10 mouse cellular contexts compared by ENCODE assay signal in genomic region chr14:50871284-50871683, GRCm38 (mm10). TPM values are rescaled to one million over a fixed set of nuclear protein-coding genes. Genes with fewer than 3 reads are reported as not detected.
DNase-seq lines count a peak whose midpoint lies in the region; ATAC-seq and TF ChIP-seq lines count a peak whose summit lies in the region.
"Had no signal": no experiment of that assay in that cellular context is flagged by ENCODE, and none has a peak within 500 bp of the region (broad histone marks: within the 10 kb centered on the region; RNA-seq: fewer than 3 reads in every experiment).

No protein-coding gene starts in this region.

- no peaks in the 10 kb centered on the region for H3K27me3 ChIP-seq in kidney, embryonic 14.5 days (ENCODE audit: control insufficient read depth, insufficient read depth, low read length)
- no peaks in the 10 kb centered on the region for H3K27me3 ChIP-seq in MEL (ENCODE audit: control insufficient read depth in 1 of 2, insufficient read depth in 2 of 2, low read length in 2 of 2)
- no peaks in the 10 kb centered on the region for H3K27me3 ChIP-seq in midbrain, postnatal 0 days (ENCODE audit: insufficient read depth, low read length)

- peak overlapping the region; percentile 59; the same call in 1 of the 2 replicates for H3K4me2 ChIP-seq in kidney, embryonic 14.5 days (replicated peaks; ENCODE audit: low read depth, low read length)
- H3K4me2 ChIP-seq in midbrain, postnatal 0 days (ENCODE audit: low read depth, low read length, poor library complexity, severe bottlenecking), result peak overlapping the region; percentile 74; the same call in 1 of the 2 replicates

- no peak for TF ChIP-seq EP300 in MEL (IDR thresholded peaks at IDR 0.05; ENCODE audit: low read depth in 1 of 2, low read length in 2 of 2)

- no peak for TF ChIP-seq POLR2A in MEL (IDR thresholded peaks at IDR 0.05; ENCODE audit: control insufficient read depth in 1 of 2, insufficient read depth in 1 of 2, low read depth in 1 of 2, low read length in 2 of 2, poor library complexity in 1 of 2)

- H3K4me1 ChIP-seq in kidney, embryonic 14.5 days (ENCODE audit: control insufficient read depth, insufficient read depth, low read length), result no peaks in the 10 kb centered on the region
- peaks cover 0 to 6% of the 10 kb centered on the region in 2 experiments; a peak in 1 of 4 replicates for H3K4me1 ChIP-seq in MEL (ENCODE audit: control insufficient read depth in 1 of 2, insufficient read depth in 2 of 2, low read length in 2 of 2)
- H3K4me1 ChIP-seq in midbrain, postnatal 0 days (ENCODE audit: insufficient read depth, low read length), result no peaks in the 10 kb centered on the region

- peak; percentile 19 for DNase-seq in cerebellum, adult 9-10 months
- DNase-seq in cerebellum, adult 11-12 months, result no peak
- no peak for DNase-seq in kidney, adult 11 months
- DNase-seq in MEL (ENCODE audit: low read depth, low spot score), result peak; percentile 28
- DNase-seq in midbrain, postnatal 0 days (ENCODE audit: low spot score), result no peak
- no peak for DNase-seq in left cerebral cortex, postnatal 14 days (ENCODE audit: low spot score in 2 of 2)
- DNase-seq: gastrocnemius, postnatal 36 days had no signal

- H3K9ac ChIP-seq in kidney, embryonic 14.5 days (ENCODE audit: low read depth, low read length), result no peak overlapping the region
- H3K9ac ChIP-seq in MEL (ENCODE audit: control insufficient read depth, low read depth, low read length, poor library complexity, severe bottlenecking), result no peak overlapping the region
- no peak overlapping the region for H3K9ac ChIP-seq in midbrain, postnatal 0 days (replicated peaks; ENCODE audit: low read length, poor library complexity, severe bottlenecking)

- TF ChIP-seq RAD21 in MEL (IDR thresholded peaks at IDR 0.05; ENCODE audit: low read depth, low read length), result peak; percentile 21

- H3K36me3 ChIP-seq in kidney, embryonic 14.5 days (ENCODE audit: control insufficient read depth, insufficient read depth, low read length), result no peaks in the 10 kb centered on the region
- H3K36me3 ChIP-seq in MEL (ENCODE audit: control insufficient read depth in 1 of 2, insufficient read depth in 2 of 2, low read length in 2 of 2), result peaks cover 0 to 2% of the 10 kb centered on the region in 2 experiments; a peak in 1 of 4 replicates
- H3K36me3 ChIP-seq in midbrain, postnatal 0 days (ENCODE audit: insufficient read depth, low read length), result no peaks in the 10 kb centered on the region

- no peaks in the 10 kb centered on the region for H3K9me3 ChIP-seq in kidney, embryonic 14.5 days (ENCODE audit: control insufficient read depth, low read length)
- H3K9me3 ChIP-seq in MEL (replicated peaks; ENCODE audit: insufficient read depth, low read length), result no peaks in the 10 kb centered on the region
- H3K9me3 ChIP-seq in midbrain, postnatal 0 days (ENCODE audit: low read length), result no peaks in the 10 kb centered on the region

- TF ChIP-seq CTCF in MEL (IDR thresholded peaks at IDR 0.05 in 2 of 3, conservative IDR thresholded peaks at IDR 0.05 in 1 of 3; ENCODE audit: control insufficient read depth in 1 of 3, insufficient read depth in 1 of 3, low read depth in 2 of 3, low read length in 3 of 3, poor library complexity in 1 of 3, severe bottlenecking in 1 of 3), result peak in 2 of 3 experiments; percentile 18 to 25; a peak in 2 of 6 replicates
- no peak for TF ChIP-seq CTCF in midbrain, postnatal 0 days (IDR thresholded peaks at IDR 0.05)

- H3K79me2 ChIP-seq in MEL (ENCODE audit: control insufficient read depth, insufficient read depth, low read length, poor library complexity), result peaks cover 1% of the 10 kb centered on the region; the same call in 1 of the 2 replicates

- H3K27ac ChIP-seq in kidney, embryonic 14.5 days (ENCODE audit: low read depth, low read length), result no peak overlapping the region
- no peak overlapping the region for H3K27ac ChIP-seq in MEL (ENCODE audit: control insufficient read depth, low read depth, low read length)
- H3K27ac ChIP-seq in midbrain, postnatal 0 days (ENCODE audit: low read depth, low read length), result no peak overlapping the region

- WGBS in kidney, embryonic 14.5 days, result 94% methylated on average over 2 of the region's 2 CpGs
- WGBS in midbrain, postnatal 0 days, result 94% methylated on average over 2 of the region's 2 CpGs

- intact Hi-C loops in left cerebral cortex, postnatal 14 days (cut with DNase I), result no loop called here

- H3K4me3 ChIP-seq in kidney, embryonic 14.5 days (ENCODE audit: low read length), result no peak overlapping the region
- H3K4me3 ChIP-seq in MEL (ENCODE audit: control insufficient read depth in 1 of 2, insufficient read depth in 1 of 2, low read depth in 2 of 2, low read length in 2 of 2), result no peak overlapping the region
- peak overlapping the region; percentile 48; the same call in 1 of the 2 replicates for H3K4me3 ChIP-seq in midbrain, postnatal 0 days (ENCODE audit: low read depth, low read length)

- ATAC-seq in kidney, embryonic 14.5 days (ENCODE audit: low FRiP score, low TSS enrichment), result no peak
- ATAC-seq in midbrain, postnatal 0 days (ENCODE audit: low FRiP score), result no peak
- ATAC-seq in megakaryocyte progenitor cell, adult 5-6 weeks (replicated peaks; ENCODE audit: poor library complexity), result no peak

TF ChIP-seq in MEL, 35 proteins besides CTCF, POLR2A, EP300 and RAD21 (continues in another document):
- no peak for TF ChIP-seq E2F4 (IDR thresholded peaks at IDR 0.05; ENCODE audit: borderline replicate concordance, low read depth, low read length)
- no peak for TF ChIP-seq TAL1 (IDR thresholded peaks at IDR 0.05; ENCODE audit: low read length)
- no peak for TF ChIP-seq USF1 (IDR thresholded peaks at IDR 0.05; ENCODE audit: low read depth, low read length)
- no peak for TF ChIP-seq MYB (IDR thresholded peaks at IDR 0.05; ENCODE audit: low read depth, low read length)
- no peak for TF ChIP-seq MXI1 (IDR thresholded peaks at IDR 0.05; ENCODE audit: low read depth, low read length)
- no peak for TF ChIP-seq UBTF (IDR thresholded peaks at IDR 0.05; ENCODE audit: borderline replicate concordance, insufficient read depth, low read depth, low read length)
- no peak for TF ChIP-seq SIN3A (IDR thresholded peaks at IDR 0.05; ENCODE audit: low read length)

RNA-seq across cellular contexts. Expression of gene Tep1, which starts 0.9 kb away (rescaled TPM):
- polyA plus RNA-seq in kidney, embryonic 14.5 days (2014; fragmentation: Nextera tagmentation; extraction: Ambion mirVana), result 10.3 and 10.6 TPM in 2 replicates
- 19.5 and 36.8 TPM in 2 replicates for total RNA-seq in MEL (2012; rRNA removed)
- polyA plus RNA-seq in MEL (2012; ENCODE audit: insufficient read depth in 1 of 2, insufficient read length in 2 of 2, low read depth in 1 of 2, low replicate concordance in 2 of 2, missing spikeins in 1 of 2), result 10 to 100 TPM in 1 of 2 experiments, not detected in 1; 13.7 TPM
- total RNA-seq in midbrain, postnatal 0 days (2014; rRNA removed), result 4.9 and 7.2 TPM in 2 replicates
- polyA plus RNA-seq in midbrain, postnatal 0 days (2015; fragmentation: Nextera tagmentation; extraction: Ambion mirVana), result 1.9 and 2.2 TPM in 2 replicates
- 32.3 and 37.7 TPM in 2 replicates for total RNA-seq in megakaryocyte progenitor cell, adult 5-6 weeks (2015)
- 8.4 and 21.0 TPM in 2 replicates for total RNA-seq in megakaryocyte progenitor cell, adult 5-6 weeks (2017)
- 1 to 10 TPM; 2.2 to 2.6 TPM for total RNA-seq in left cerebral cortex, postnatal 14 days (2021)

RNA-seq across cellular contexts. Expression of gene Klhl33, which starts 26.0 kb away (rescaled TPM):
- 0.11 and 0.20 TPM in 2 replicates for polyA plus RNA-seq in kidney, embryonic 14.5 days (2014; fragmentation: Nextera tagmentation; extraction: Ambion mirVana)
- not detected in 2 replicates for total RNA-seq in MEL (2012; rRNA removed)
- polyA plus RNA-seq in MEL (2012; ENCODE audit: insufficient read depth in 1 of 2, insufficient read length in 2 of 2, low read depth in 1 of 2, low replicate concordance in 2 of 2, missing spikeins in 1 of 2), result under 1 TPM in 1 of 2 experiments, not detected in 1; 0.01 TPM
- 3.8 and 5.0 TPM in 2 replicates for total RNA-seq in midbrain, postnatal 0 days (2014; rRNA removed)
- polyA plus RNA-seq in midbrain, postnatal 0 days (2015; fragmentation: Nextera tagmentation; extraction: Ambion mirVana), result 2.4 and 2.9 TPM in 2 replicates
- total RNA-seq in megakaryocyte progenitor cell, adult 5-6 weeks (2015), result 0.10 TPM in 1 of 2 replicates, not detected in the other
- 0.25 and 0.37 TPM in 2 replicates for total RNA-seq in megakaryocyte progenitor cell, adult 5-6 weeks (2017)
- total RNA-seq in left cerebral cortex, postnatal 14 days (2021), result 1 to 10 TPM; 2.0 to 2.9 TPM
- total RNA-seq: megakaryocyte-erythroid progenitor cell, adult 5-6 weeks had no signal

RNA-seq across cellular contexts. Expression of gene Osgep, which starts 53.4 kb away (rescaled TPM):
- polyA plus RNA-seq in kidney, embryonic 14.5 days (2014; fragmentation: Nextera tagmentation; extraction: Ambion mirVana), result 168 and 198 TPM in 2 replicates
- total RNA-seq in MEL (2012; rRNA removed), result 28.0 and 29.6 TPM in 2 replicates
- polyA plus RNA-seq in MEL (2012; ENCODE audit: insufficient read depth in 1 of 2, insufficient read length in 2 of 2, low read depth in 1 of 2, low replicate concordance in 2 of 2, missing spikeins in 1 of 2), result 10 to 100 TPM in 1 of 2 experiments, not detected in 1; 45.1 TPM
- 43.7 and 83.3 TPM in 2 replicates for total RNA-seq in midbrain, postnatal 0 days (2014; rRNA removed)
- 64.9 and 70.4 TPM in 2 replicates for polyA plus RNA-seq in midbrain, postnatal 0 days (2015; fragmentation: Nextera tagmentation; extraction: Ambion mirVana)
- 116 and 117 TPM in 2 replicates for total RNA-seq in megakaryocyte progenitor cell, adult 5-6 weeks (2015)
- 117 and 125 TPM in 2 replicates for total RNA-seq in megakaryocyte progenitor cell, adult 5-6 weeks (2017)
- 10 to 100 TPM; 35.1 to 39.7 TPM for total RNA-seq in left cerebral cortex, postnatal 14 days (2021)

RNA-seq across cellular contexts. Expression of gene Apex1, which starts 53.5 kb away (rescaled TPM):
- polyA plus RNA-seq in kidney, embryonic 14.5 days (2014; fragmentation: Nextera tagmentation; extraction: Ambion mirVana), result 354 and 419 TPM in 2 replicates
- 123 and 129 TPM in 2 replicates for total RNA-seq in MEL (2012; rRNA removed)
- polyA plus RNA-seq in MEL (2012; ENCODE audit: insufficient read depth in 1 of 2, insufficient read length in 2 of 2, low read depth in 1 of 2, low replicate concordance in 2 of 2, missing spikeins in 1 of 2), result 100 to 1,000 TPM in 1 of 2 experiments, not detected in 1; 155 TPM
- 79.9 and 84.1 TPM in 2 replicates for total RNA-seq in midbrain, postnatal 0 days (2014; rRNA removed)
- polyA plus RNA-seq in midbrain, postnatal 0 days (2015; fragmentation: Nextera tagmentation; extraction: Ambion mirVana), result 150 and 162 TPM in 2 replicates
- 246 and 285 TPM in 2 replicates for total RNA-seq in megakaryocyte progenitor cell, adult 5-6 weeks (2015)
- total RNA-seq in megakaryocyte progenitor cell, adult 5-6 weeks (2017), result 189 and 223 TPM in 2 replicates
- total RNA-seq in left cerebral cortex, postnatal 14 days (2021), result 10 to 100 TPM; 57.7 to 61.1 TPM

RNA-seq across cellular contexts. Expression of gene Pip4p1, which starts 59.4 kb away (rescaled TPM):
- polyA plus RNA-seq in kidney, embryonic 14.5 days (2014; fragmentation: Nextera tagmentation; extraction: Ambion mirVana), result 40.1 and 63.0 TPM in 2 replicates
- total RNA-seq in MEL (2012; rRNA removed), result 10.5 and 12.2 TPM in 2 replicates
- 10 to 100 TPM in 1 of 2 experiments, not detected in 1; 21.6 TPM for polyA plus RNA-seq in MEL (2012; ENCODE audit: insufficient read depth in 1 of 2, insufficient read length in 2 of 2, low read depth in 1 of 2, low replicate concordance in 2 of 2, missing spikeins in 1 of 2)
- 65.4 and 105 TPM in 2 replicates for total RNA-seq in midbrain, postnatal 0 days (2014; rRNA removed)
- polyA plus RNA-seq in midbrain, postnatal 0 days (2015; fragmentation: Nextera tagmentation; extraction: Ambion mirVana), result 98.4 and 99.4 TPM in 2 replicates
- total RNA-seq in megakaryocyte progenitor cell, adult 5-6 weeks (2015), result 47.0 and 58.0 TPM in 2 replicates
- 10.4 and 17.9 TPM in 2 replicates for total RNA-seq in megakaryocyte progenitor cell, adult 5-6 weeks (2017)
- 10 to 100 TPM; 87.3 to 98.4 TPM for total RNA-seq in left cerebral cortex, postnatal 14 days (2021)

Comparison
In these comparisons a context has a peak if more than half of its experiments do, and no peak if none do; other contexts are left out.
1. DNase-seq: peak in cerebellum, adult 9-10 months (single experiment) and MEL (single experiment); none in cerebellum, adult 11-12 months (single experiment), kidney, adult 11 months (single experiment), midbrain, postnatal 0 days (single experiment) and left cerebral cortex, postnatal 14 days (0 of 2).